Mouse (Mus musculus): ENCODE results near the gene Tns1. TPM values are rescaled to one million over a fixed set of nuclear protein-coding genes. Genes with fewer than 3 reads are reported as not detected.

The Tns1 gene
- polyA plus RNA-seq, 1 experiment, result 118 TPM

DNA sequence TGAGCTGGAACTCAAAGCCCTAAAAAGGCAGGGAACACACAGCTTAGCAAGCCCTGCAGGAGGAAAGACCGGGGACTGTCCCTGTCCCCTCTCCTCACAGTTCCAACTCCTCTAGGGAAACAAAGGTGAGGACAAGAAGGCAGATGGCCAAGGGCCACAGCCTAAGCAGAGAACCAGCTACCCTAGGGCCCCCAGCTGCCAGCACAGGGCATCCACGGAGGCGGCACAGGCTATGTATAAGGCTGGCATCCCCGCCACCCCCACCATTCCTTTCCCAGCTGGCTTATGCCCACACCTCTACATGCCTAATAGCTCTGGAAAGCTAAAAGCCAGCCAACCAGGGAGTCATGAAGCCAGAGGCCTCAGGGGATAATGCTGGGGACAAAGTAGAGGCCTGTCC is 90.8 kb downstream of the Tns1 start:
- Histone ChIP-seq H3K4me3 (ENCODE audit: insufficient read depth, poor library complexity, severe bottlenecking) (no peak overlapping the region), H3K36me3 (ENCODE audit: control insufficient read depth, insufficient read depth) (no peaks in the 10 kb centered on the region), H3K79me2 (ENCODE audit: control insufficient read depth, insufficient read depth) (peaks cover 71% of the 10 kb centered on the region), H3K79me3 (ENCODE audit: low read depth) (peaks cover 11% of the 10 kb centered on the region), H3ac (ENCODE audit: control insufficient read depth, insufficient read length, low read depth) (no peak overlapping the region), H3K27me3 (ENCODE audit: control insufficient read depth, insufficient read depth, insufficient read length) (no peaks in the 10 kb centered on the region)
- TF ChIP-seq CTCF (IDR thresholded peaks at IDR 0.05; ENCODE audit: control insufficient read depth, insufficient read depth, insufficient read length), result no peak
- TF ChIP-seq MYOG (IDR thresholded peaks at IDR 0.05; ENCODE audit: control insufficient read depth, extremely low read depth, insufficient read length), result no peak
- no peak for TF ChIP-seq MYOD1 (IDR thresholded peaks at IDR 0.05; ENCODE audit: control insufficient read depth, insufficient read length, low read depth)
- TF ChIP-seq CEBPB (IDR thresholded peaks at IDR 0.05; ENCODE audit: low read depth), result no peak
- no peak for TF ChIP-seq MAX (IDR thresholded peaks at IDR 0.05)
- TF ChIP-seq USF1 (IDR thresholded peaks at IDR 0.05; ENCODE audit: low read depth), result no peak
- TF ChIP-seq FOSL1 (IDR thresholded peaks at IDR 0.05; ENCODE audit: insufficient read depth, low read length, poor library complexity, severe bottlenecking), result no peak

DNA sequence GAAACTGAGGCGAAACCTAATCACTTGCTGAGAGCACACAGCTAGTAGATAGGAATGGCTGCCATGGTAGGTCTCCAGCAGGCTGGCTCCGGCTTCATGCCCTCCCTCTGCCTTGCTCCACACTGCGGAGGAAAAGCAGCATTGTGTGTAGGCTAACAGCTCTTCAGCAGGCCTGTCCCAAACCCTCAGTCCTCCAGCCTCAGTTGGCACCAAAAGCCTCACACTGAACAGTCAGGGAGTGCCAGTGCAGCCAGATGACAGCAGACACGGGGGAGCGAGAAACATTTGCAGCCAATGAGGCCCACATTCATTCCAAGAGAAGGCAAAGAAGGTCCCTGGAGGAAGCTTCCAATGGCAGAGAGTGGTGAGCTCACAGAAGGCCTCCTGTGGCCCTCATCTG is 91.3 kb downstream of the Tns1 start:
- Histone ChIP-seq H3K27me3 (ENCODE audit: control insufficient read depth, insufficient read depth, insufficient read length) (no peaks in the 10 kb centered on the region), H3K4me3 (ENCODE audit: insufficient read depth, poor library complexity, severe bottlenecking) (no peak overlapping the region), H3K36me3 (ENCODE audit: control insufficient read depth, insufficient read depth) (no peaks in the 10 kb centered on the region), H3K79me3 (ENCODE audit: low read depth) (peaks cover 11% of the 10 kb centered on the region), H3ac (ENCODE audit: control insufficient read depth, insufficient read length, low read depth) (no peak overlapping the region), H3K79me2 (ENCODE audit: control insufficient read depth, insufficient read depth) (peaks cover 71% of the 10 kb centered on the region)
- TF ChIP-seq CEBPB (IDR thresholded peaks at IDR 0.05; ENCODE audit: low read depth) (no peak), MYOD1 (IDR thresholded peaks at IDR 0.05; ENCODE audit: control insufficient read depth, insufficient read length, low read depth) (no peak), MAX (IDR thresholded peaks at IDR 0.05) (no peak), MYOG (IDR thresholded peaks at IDR 0.05; ENCODE audit: control insufficient read depth, extremely low read depth, insufficient read length) (no peak), CTCF (IDR thresholded peaks at IDR 0.05; ENCODE audit: control insufficient read depth, insufficient read depth, insufficient read length) (no peak), USF1 (IDR thresholded peaks at IDR 0.05; ENCODE audit: low read depth) (no peak), FOSL1 (IDR thresholded peaks at IDR 0.05; ENCODE audit: insufficient read depth, low read length, poor library complexity, severe bottlenecking) (no peak)

DNA sequence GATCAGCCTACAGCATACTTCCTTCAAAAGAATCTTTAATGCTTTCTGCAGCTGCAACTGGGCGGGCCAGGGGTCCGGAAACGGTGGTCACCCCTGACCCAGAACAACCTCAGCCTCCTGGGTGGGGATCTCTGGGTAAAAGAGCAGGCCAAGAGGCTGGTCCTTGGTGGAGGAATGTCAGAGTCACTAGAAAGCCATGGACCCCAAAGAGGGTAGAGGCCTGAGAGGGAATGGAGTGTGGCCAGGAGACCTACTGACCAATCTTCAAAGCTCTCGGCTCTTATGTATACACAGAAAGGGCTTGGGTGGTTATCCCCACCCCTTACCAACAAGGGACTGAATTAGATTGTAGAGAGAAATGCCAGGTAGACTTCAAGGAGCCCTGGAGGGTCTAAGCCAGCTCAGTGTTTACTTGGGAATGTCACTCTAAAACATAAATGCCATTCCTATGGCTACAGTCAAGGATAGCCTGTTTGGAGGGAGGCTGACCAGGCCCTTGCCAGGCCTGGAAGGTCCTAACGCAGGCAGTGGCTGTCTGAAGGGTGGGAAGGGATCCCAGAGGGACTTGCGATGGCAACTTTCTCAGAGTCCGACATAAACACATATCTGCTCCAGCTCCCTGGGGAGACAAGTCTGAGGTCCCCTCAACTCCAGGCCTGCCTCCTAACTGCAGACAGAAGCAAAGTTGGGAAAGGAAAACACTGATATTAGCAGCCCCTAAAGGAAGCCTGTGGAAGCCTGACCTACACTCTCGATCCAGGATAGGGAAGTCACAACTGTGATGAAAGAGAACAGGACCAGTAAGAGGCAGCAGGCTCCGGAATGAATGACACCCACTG is 92.3 kb downstream of the Tns1 start:
- H3K79me3 ChIP-seq (ENCODE audit: low read depth), result peaks cover 11% of the 10 kb centered on the region
- H3ac ChIP-seq (ENCODE audit: control insufficient read depth, insufficient read length, low read depth), result no peak overlapping the region
- H3K27me3 ChIP-seq (ENCODE audit: control insufficient read depth, insufficient read depth, insufficient read length), result no peaks in the 10 kb centered on the region
- H3K36me3 ChIP-seq (ENCODE audit: control insufficient read depth, insufficient read depth), result no peaks in the 10 kb centered on the region
- H3K4me3 ChIP-seq (ENCODE audit: insufficient read depth, poor library complexity, severe bottlenecking), result no peak overlapping the region
- H3K79me2 ChIP-seq (ENCODE audit: control insufficient read depth, insufficient read depth), result peaks cover 67% of the 10 kb centered on the region
- no peak for TF ChIP-seq CEBPB (IDR thresholded peaks at IDR 0.05; ENCODE audit: low read depth)
- TF ChIP-seq USF1 (IDR thresholded peaks at IDR 0.05; ENCODE audit: low read depth), result no peak
- TF ChIP-seq MYOD1 (IDR thresholded peaks at IDR 0.05; ENCODE audit: control insufficient read depth, insufficient read length, low read depth), result no peak
- TF ChIP-seq FOSL1 (IDR thresholded peaks at IDR 0.05; ENCODE audit: insufficient read depth, low read length, poor library complexity, severe bottlenecking), result no peak
- no peak for TF ChIP-seq MYOG (IDR thresholded peaks at IDR 0.05; ENCODE audit: control insufficient read depth, extremely low read depth, insufficient read length)
- TF ChIP-seq CTCF (IDR thresholded peaks at IDR 0.05; ENCODE audit: control insufficient read depth, insufficient read depth, insufficient read length), result no peak
- no peak for TF ChIP-seq MAX (IDR thresholded peaks at IDR 0.05)

DNA sequence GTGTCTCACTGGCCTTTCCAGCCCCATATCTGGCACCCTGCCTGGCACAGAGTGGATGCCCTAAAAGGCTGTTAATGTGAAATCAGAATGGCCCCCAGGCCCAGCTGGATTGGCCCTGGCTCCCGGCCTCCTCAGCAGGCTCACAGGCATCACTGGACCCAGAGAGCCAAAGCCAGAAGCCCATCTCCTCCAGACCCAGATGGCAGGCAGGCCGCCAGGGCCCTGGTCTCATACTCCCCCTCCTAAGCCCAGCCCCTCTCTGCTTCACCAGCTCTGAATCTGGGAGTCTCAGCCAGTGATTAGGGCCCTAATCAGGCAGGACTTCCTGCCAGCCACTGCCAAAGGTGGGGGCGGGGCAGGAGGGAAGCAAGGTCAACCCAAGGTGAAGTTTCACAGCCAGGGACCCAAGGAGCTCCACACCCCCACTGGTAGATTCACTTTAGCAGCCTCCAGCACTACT is 93.3 kb downstream of the Tns1 start:
- peaks cover 67% of the 10 kb centered on the region for H3K79me2 ChIP-seq (ENCODE audit: control insufficient read depth, insufficient read depth)
- no peaks in the 10 kb centered on the region for H3K36me3 ChIP-seq (ENCODE audit: control insufficient read depth, insufficient read depth)
- no peak overlapping the region for H3ac ChIP-seq (ENCODE audit: control insufficient read depth, insufficient read length, low read depth)
- no peak overlapping the region for H3K4me3 ChIP-seq (ENCODE audit: insufficient read depth, poor library complexity, severe bottlenecking)
- TF ChIP-seq CTCF (IDR thresholded peaks at IDR 0.05; ENCODE audit: control insufficient read depth, insufficient read depth, insufficient read length) (no peak), MYOD1 (IDR thresholded peaks at IDR 0.05; ENCODE audit: control insufficient read depth, insufficient read length, low read depth) (no peak)
- peaks cover 12% of the 10 kb centered on the region for H3K79me3 ChIP-seq (ENCODE audit: low read depth)
- H3K27me3 ChIP-seq (ENCODE audit: control insufficient read depth, insufficient read depth, insufficient read length), result no peaks in the 10 kb centered on the region

DNA sequence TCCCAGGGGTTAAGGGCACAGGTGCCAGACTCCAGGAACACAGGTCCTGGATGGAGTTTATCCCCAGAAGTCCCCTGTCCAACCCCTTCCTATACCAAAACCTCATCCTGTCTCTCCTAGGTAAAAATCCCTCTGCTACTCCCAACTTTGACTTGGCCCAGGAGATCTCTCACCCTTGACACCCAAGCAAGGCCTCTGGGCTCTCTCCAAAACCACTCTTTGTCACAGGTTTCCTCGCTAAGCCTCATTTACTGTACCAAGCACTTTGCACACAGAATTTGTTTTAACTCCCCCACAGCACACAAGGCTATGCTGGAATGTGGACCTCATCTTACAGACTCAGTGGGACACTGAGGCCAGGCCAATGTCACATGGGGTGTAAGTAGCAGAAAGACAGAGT is 94.0 kb downstream of the Tns1 start:
- TF ChIP-seq FOSL1 (IDR thresholded peaks at IDR 0.05; ENCODE audit: insufficient read depth, low read length, poor library complexity, severe bottlenecking) (no peak), USF1 (IDR thresholded peaks at IDR 0.05; ENCODE audit: low read depth) (no peak), MAX (IDR thresholded peaks at IDR 0.05) (no peak), MYOD1 (IDR thresholded peaks at IDR 0.05; ENCODE audit: control insufficient read depth, insufficient read length, low read depth) (no peak), CTCF (IDR thresholded peaks at IDR 0.05; ENCODE audit: control insufficient read depth, insufficient read depth, insufficient read length) (no peak), MYOG (IDR thresholded peaks at IDR 0.05; ENCODE audit: control insufficient read depth, extremely low read depth, insufficient read length) (no peak), CEBPB (IDR thresholded peaks at IDR 0.05; ENCODE audit: low read depth) (no peak)

More for the DNA sequence above, 94.0 kb downstream of the Tns1 start:
- Histone ChIP-seq H3K4me3 (ENCODE audit: insufficient read depth, poor library complexity, severe bottlenecking) (no peak overlapping the region), H3K79me2 (ENCODE audit: control insufficient read depth, insufficient read depth) (peaks cover 67% of the 10 kb centered on the region), H3K36me3 (ENCODE audit: control insufficient read depth, insufficient read depth) (no peaks in the 10 kb centered on the region), H3ac (ENCODE audit: control insufficient read depth, insufficient read length, low read depth) (no peak overlapping the region), H3K79me3 (ENCODE audit: low read depth) (peaks cover 13% of the 10 kb centered on the region), H3K27me3 (ENCODE audit: control insufficient read depth, insufficient read depth, insufficient read length) (no peaks in the 10 kb centered on the region)

All from C2C12 (cell line).